Mouse (Mus musculus) midbrain, postnatal 0 days (tissue): ENCODE data around the gene Tm6sf1. TPM values are rescaled to one million over a fixed set of nuclear protein-coding genes. Genes with fewer than 3 reads are reported as not detected.
"Not testable (repeated sequence)": the region's sequence is repeated elsewhere in the genome, so short reads cannot be mapped to it uniquely, and the experiment has no call there.

ENCODE experiments used
- ATAC-seq: fragments of 200-750 bp; cut with Nextera tagmentation; 2 replicates; pipeline ENCODE4 v1.8.0; 2017; ENCODE audit warnings: moderate number of reproducible peaks, mild to moderate bottlenecking, moderate TSS enrichment, moderate library complexity; ENCODE audit not compliant: low FRiP score
- DNase-seq: peaks from one replicate; pipeline ENCODE4 v3.0.0-alpha.2; 2015; ENCODE audit warnings: low spot score
- H3K27ac ChIP-seq: fragments of 300-500 bp; sonication (generic); 2 replicates; pipeline ENCODE4 v1.5.1; 2014; ENCODE audit warnings: low read depth, mild to moderate bottlenecking, low read length, mixed read lengths
- H3K27me3 ChIP-seq: fragments of 300-500 bp; sonication (generic); 2 replicates; pipeline ENCODE4 v1.6.1; 2014; ENCODE audit warnings: low read length, control low read depth, mixed read lengths; ENCODE audit not compliant: insufficient read depth
- H3K36me3 ChIP-seq: fragments of 300-500 bp; sonication (generic); 2 replicates; pipeline ENCODE4 v1.6.1; 2014; ENCODE audit warnings: low read length, control low read depth, mixed read lengths; ENCODE audit not compliant: insufficient read depth
- H3K4me1 ChIP-seq: fragments of 300-500 bp; sonication (generic); 2 replicates; pipeline ENCODE4 v1.6.1; 2014; ENCODE audit warnings: mild to moderate bottlenecking, control low read depth, antibody characterized with exemption, low read length, mixed read lengths; ENCODE audit not compliant: insufficient read depth
- H3K4me2 ChIP-seq: fragments of 300-500 bp; sonication (generic); 2 replicates; pipeline ENCODE4 v1.6.1; 2014; ENCODE audit warnings: low read depth, mild to moderate bottlenecking, low read length, mixed read lengths; ENCODE audit not compliant: poor library complexity, severe bottlenecking
- H3K4me3 ChIP-seq: fragments of 300-500 bp; sonication (generic); 2 replicates; pipeline ENCODE4 v1.5.1; 2014; ENCODE audit warnings: low read depth, mild to moderate bottlenecking, low read length, moderate library complexity
- H3K9ac ChIP-seq: fragments of 300-500 bp; sonication (generic); replicated peaks from 2 replicates; pipeline ENCODE4 v1.6.1; 2014; ENCODE audit warnings: mild to moderate bottlenecking, low read length, moderate library complexity, mixed read lengths; ENCODE audit not compliant: poor library complexity, severe bottlenecking
- H3K9me3 ChIP-seq: fragments of 300-500 bp; sonication (generic); 2 replicates; pipeline ENCODE4 v1.6.1; 2016; ENCODE audit warnings: low read length, control low read depth
- CTCF ChIP-seq: IDR thresholded peaks from 2 replicates; pipeline ENCODE4 v1.5.1; 2016; ENCODE audit warnings: antibody characterized with exemption, mild to moderate bottlenecking
- WGBS: fragments of 180-500 bp; shearing (Covaris S2); extraction: QIAGEN DNeasy Blood & Tissue Kit; methylation state at CpG from one replicate; pipeline ENCODE4 v1.1.7; 2014; 5-methylcytosine and 5-hydroxymethylcytosine counted together
- polyA plus RNA-seq: library from polyadenylated mRNA; unstranded; fragments of >200 nt; fragmentation: Nextera tagmentation; extraction: Ambion mirVana; gene quantifications from 2 replicates; pipeline ENCODE4 v1.2.1, GENCODE M21; 2015
- total RNA-seq: library from RNA; depleted of rRNA; stranded (reverse); fragments of >200 nt; gene quantifications from 2 replicates; pipeline ENCODE4 v1.2.3, GENCODE M21; 2014

Tm6sf1 gene
- total and polyA plus RNA-seq, 2 experiments from 2014 or later: 9.8 to 15.2 TPM

- DNase-seq: peak; percentile 93
- no peaks in the 10 kb centered on the region for H3K36me3 ChIP-seq
- H3K9ac ChIP-seq: peak within 1 kb of the TSS; percentile 86
- H3K27ac ChIP-seq: peak within 1 kb of the TSS; percentile 96
- no peaks in the 10 kb centered on the region for H3K9me3 ChIP-seq
- TF ChIP-seq CTCF: no peak
- peak; percentile 92 for ATAC-seq
- H3K27me3 ChIP-seq: no peaks in the 10 kb centered on the region
- H3K4me3 ChIP-seq: peak within 1 kb of the TSS; percentile 77
- peak within 1 kb of the TSS; percentile 78 for H3K4me2 ChIP-seq
- WGBS: 3% methylated on average over 50 of the region's 58 CpGs
- H3K4me1 ChIP-seq: peaks cover 20% of the 10 kb centered on the region; the same call in 1 of the 2 replicates
Observed at GRCm38 (mm10) chr7:81829379-81829894, 29.4 kb upstream of the Tm6sf1 start, which contains the start of gene Btbd1. Btbd1 (minus strand) TSS chr7:81829431.

- Histone ChIP-seq H3K4me2 (no peak overlapping the region), H3K4me3 (no peak overlapping the region), H3K27me3 (no peaks in the 10 kb centered on the region), H3K4me1 (no peaks in the 10 kb centered on the region), H3K9ac (no peak overlapping the region), H3K36me3 (no peaks in the 10 kb centered on the region), H3K27ac (no peak overlapping the region), H3K9me3 (no peaks in the 10 kb centered on the region)
- ATAC-seq: no peak
- no peak for DNase-seq
- TF ChIP-seq CTCF: no peak
Observed at GRCm38 (mm10) chr7:81834847-81835246, 24.0 kb upstream of the Tm6sf1 start.

DNA sequence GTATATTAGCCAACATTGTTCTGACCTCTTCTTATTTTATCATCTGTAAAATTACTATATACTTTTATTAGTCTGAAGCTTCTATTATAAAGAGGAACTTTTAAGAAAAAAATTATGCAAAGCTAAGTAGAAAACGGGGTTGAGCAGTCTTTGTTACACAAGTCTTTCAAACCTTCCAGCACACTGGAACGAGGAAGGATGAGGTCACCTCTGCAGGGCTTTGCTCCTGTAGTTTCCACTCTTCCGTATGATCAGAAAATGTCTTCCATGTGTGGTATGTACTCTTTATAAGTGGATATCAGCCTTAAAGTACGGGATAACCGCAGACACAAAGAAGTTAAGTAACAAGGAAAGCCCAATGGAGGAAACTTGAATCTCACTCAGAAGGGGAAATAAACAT lies 23.4 kb upstream of the Tm6sf1 start:
- Histone ChIP-seq H3K27ac (no peak overlapping the region), H3K4me1 (no peaks in the 10 kb centered on the region; the same call in 1 of the 2 replicates), H3K9me3 (no peaks in the 10 kb centered on the region), H3K27me3 (no peaks in the 10 kb centered on the region), H3K4me3 (no peak overlapping the region), H3K9ac (no peak overlapping the region), H3K4me2 (no peak overlapping the region), H3K36me3 (no peaks in the 10 kb centered on the region)
- TF ChIP-seq CTCF: no peak
- ATAC-seq (no peak), DNase-seq (no peak)
- WGBS: 91% methylated on average over 5 of the region's 5 CpGs

- not testable (repeated sequence) for H3K9me3 ChIP-seq, ATAC-seq, DNase-seq, H3K27ac ChIP-seq, H3K4me2 ChIP-seq, H3K27me3 ChIP-seq, H3K4me3 ChIP-seq, H3K9ac ChIP-seq, H3K4me1 ChIP-seq, H3K36me3 ChIP-seq
- WGBS: 90% methylated on average over 5 of the region's 5 CpGs
Observed at GRCm38 (mm10) chr7:81837771-81838170, 21.0 kb upstream of the Tm6sf1 start.

DNA sequence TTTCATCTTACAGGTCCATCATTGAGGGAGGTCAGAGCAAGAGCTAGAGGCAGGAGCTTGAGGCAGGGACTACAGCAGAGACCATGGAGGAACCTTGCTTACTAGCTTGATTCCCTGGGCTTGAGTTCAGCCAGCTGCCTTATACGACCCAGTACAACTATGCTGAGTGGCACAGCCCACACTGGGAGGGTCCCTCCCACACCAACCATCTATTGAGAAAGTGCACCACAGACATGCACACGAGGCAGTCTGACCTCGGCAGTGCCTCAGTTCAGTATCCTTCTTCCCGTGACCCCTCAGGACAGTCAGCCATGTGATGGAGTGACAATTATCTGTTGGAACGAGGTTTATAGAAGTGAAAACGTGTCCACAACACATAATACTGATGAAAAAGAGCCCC lies 19.1 kb upstream of the Tm6sf1 start:
- Histone ChIP-seq H3K9ac (no peak overlapping the region), H3K9me3 (no peaks in the 10 kb centered on the region), H3K27ac (no peak overlapping the region), H3K36me3 (no peaks in the 10 kb centered on the region), H3K27me3 (no peaks in the 10 kb centered on the region), H3K4me3 (no peak overlapping the region), H3K4me1 (no peaks in the 10 kb centered on the region; the same call in 1 of the 2 replicates), H3K4me2 (no peak overlapping the region)
- 76% methylated on average over 6 of the region's 6 CpGs for WGBS
- ATAC-seq (no peak), DNase-seq (no peak)
- TF ChIP-seq CTCF: no peak

GRCm38 (mm10) chr7:81840661-81841181 lies 18.1 kb upstream of the Tm6sf1 start:
- Histone ChIP-seq H3K36me3 (no peaks in the 10 kb centered on the region), H3K4me2 (no peak overlapping the region), H3K27me3 (no peaks in the 10 kb centered on the region), H3K4me1 (no peaks in the 10 kb centered on the region; the same call in 1 of the 2 replicates), H3K9ac (0 out of 2 replicates have a peak overlapping the region, but pooled peaks have one; percentile 13), H3K27ac (peak overlapping the region; percentile 43; the same call in 1 of the 2 replicates), H3K4me3 (no peak overlapping the region), H3K9me3 (no peaks in the 10 kb centered on the region)
- TF ChIP-seq CTCF: no peak
- ATAC-seq: no peak
- DNase-seq: no peak
- WGBS: 46% methylated on average over 7 of the region's 7 CpGs
